Mouse (Mus musculus) stomach, postnatal 0 days (tissue): ENCODE results near the gene Dnase1l2. TPM values are rescaled to one million over a fixed set of nuclear protein-coding genes. Genes with fewer than 3 reads are reported as not detected.

Source experiments
- ATAC-seq: fragments of 200-750 bp; cut with Nextera tagmentation; 2 replicates; pipeline ENCODE4 v1.8.0; 2017; ENCODE audit not compliant: low FRiP score, low TSS enrichment
- DNase-seq: peaks from one replicate; pipeline ENCODE4 v3.0.0-alpha.2; 2016; ENCODE audit warnings: low spot score
- H3K27ac ChIP-seq: fragments of 300-500 bp; sonication (generic); replicated peaks from 2 replicates; pipeline ENCODE4 v1.5.1; 2014; ENCODE audit warnings: mild to moderate bottlenecking, control low read depth
- H3K27me3 ChIP-seq: fragments of 300-500 bp; sonication (generic); 2 replicates; pipeline ENCODE4 v1.6.1; 2014; ENCODE audit warnings: low read length; ENCODE audit not compliant: control insufficient read depth, insufficient read depth
- H3K36me3 ChIP-seq: fragments of 300-500 bp; sonication (generic); 2 replicates; pipeline ENCODE4 v1.6.1; 2014; ENCODE audit warnings: low read length, mixed read lengths; ENCODE audit not compliant: control insufficient read depth, insufficient read depth
- H3K4me1 ChIP-seq: fragments of 300-500 bp; sonication (generic); replicated peaks from 2 replicates; pipeline ENCODE4 v1.6.1; 2014; ENCODE audit warnings: antibody characterized with exemption; ENCODE audit not compliant: control insufficient read depth, insufficient read depth
- H3K4me2 ChIP-seq: fragments of 300-500 bp; sonication (generic); replicated peaks from 2 replicates; pipeline ENCODE4 v1.6.1; 2014; ENCODE audit warnings: low read depth, mild to moderate bottlenecking, control low read depth, moderate library complexity
- H3K4me3 ChIP-seq: fragments of 300-500 bp; sonication (generic); 2 replicates; pipeline ENCODE4 v1.5.1; 2014; ENCODE audit warnings: low read depth, low read length, control low read depth
- H3K9ac ChIP-seq: fragments of 300-500 bp; sonication (generic); 2 replicates; pipeline ENCODE4 v1.6.1; 2014; ENCODE audit warnings: mild to moderate bottlenecking, low read length, control low read depth, mixed read lengths
- H3K9me3 ChIP-seq: fragments of 300-500 bp; sonication (generic); 2 replicates; pipeline ENCODE4 v1.6.1; 2016; ENCODE audit warnings: low read length; ENCODE audit not compliant: control insufficient read depth
- CTCF ChIP-seq: IDR thresholded peaks from 2 replicates; pipeline ENCODE4 v1.5.1; 2016; ENCODE audit warnings: antibody characterized with exemption, low read depth, mild to moderate bottlenecking, moderate library complexity
- EP300 ChIP-seq: optimal IDR thresholded peaks from 2 replicates; pipeline ENCODE3; 2016; ENCODE audit warnings: antibody characterized with exemption
- WGBS: fragments of 180-500 bp; shearing (Covaris S2); extraction: QIAGEN DNeasy Blood & Tissue Kit; methylation state at CpG from one replicate; pipeline ENCODE4 v1.1.7; 2014; 5-methylcytosine and 5-hydroxymethylcytosine counted together
- polyA plus RNA-seq: library from polyadenylated mRNA; unstranded; fragments of >200 nt; fragmentation: Nextera tagmentation; extraction: Ambion mirVana; gene quantifications from 2 replicates; pipeline ENCODE4 v1.2.1, GENCODE M21; 2015

The Dnase1l2 gene
- polyA plus RNA-seq, 1 experiment from 2014 or later, result 88.0 TPM

DNA sequence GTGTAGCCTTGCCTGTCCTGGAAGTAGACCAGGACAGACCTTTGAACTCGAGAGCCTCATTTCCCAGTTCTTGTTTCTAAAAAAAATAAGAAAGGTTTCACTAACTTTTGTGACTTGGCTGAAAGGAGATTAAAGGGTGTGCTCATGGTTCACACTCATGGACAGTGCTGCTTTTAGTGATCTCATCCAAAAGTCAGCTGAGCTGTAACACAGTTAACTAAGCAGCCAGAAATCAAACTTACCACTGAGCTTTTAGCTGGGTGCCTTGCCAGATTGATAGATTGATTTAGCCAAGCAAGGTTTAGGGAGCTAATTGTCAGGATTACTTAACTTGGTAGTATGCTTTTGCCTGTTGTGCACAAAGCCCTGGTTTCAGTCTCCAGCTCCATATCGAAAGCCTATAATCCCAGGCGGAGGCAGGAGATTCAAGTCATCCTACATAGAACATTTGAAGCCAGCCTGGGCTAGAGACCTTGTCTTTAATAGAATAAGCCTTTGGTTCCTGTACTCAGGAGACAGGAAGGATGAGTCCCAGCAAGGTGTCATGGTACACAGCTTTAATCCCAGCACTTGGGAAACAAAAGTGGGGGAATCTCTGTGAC lies 26.8 kb downstream of the Dnase1l2 start:
- Histone ChIP-seq H3K27ac (no peak overlapping the region), H3K27me3 (no peaks in the 10 kb centered on the region), H3K9ac (peak overlapping the region; percentile 95), H3K4me1 (no peaks in the 10 kb centered on the region), H3K4me3 (peak overlapping the region; percentile 95; the same call in 1 of the 2 replicates), H3K4me2 (peak overlapping the region; percentile 78), H3K9me3 (no peaks in the 10 kb centered on the region), H3K36me3 (peaks cover 15% of the 10 kb centered on the region)
- no peak for ATAC-seq
- no peak for DNase-seq
- TF ChIP-seq EP300 (no peak), CTCF (no peak)
- WGBS, result 71% methylated on average over 3 of the region's 3 CpGs

DNA sequence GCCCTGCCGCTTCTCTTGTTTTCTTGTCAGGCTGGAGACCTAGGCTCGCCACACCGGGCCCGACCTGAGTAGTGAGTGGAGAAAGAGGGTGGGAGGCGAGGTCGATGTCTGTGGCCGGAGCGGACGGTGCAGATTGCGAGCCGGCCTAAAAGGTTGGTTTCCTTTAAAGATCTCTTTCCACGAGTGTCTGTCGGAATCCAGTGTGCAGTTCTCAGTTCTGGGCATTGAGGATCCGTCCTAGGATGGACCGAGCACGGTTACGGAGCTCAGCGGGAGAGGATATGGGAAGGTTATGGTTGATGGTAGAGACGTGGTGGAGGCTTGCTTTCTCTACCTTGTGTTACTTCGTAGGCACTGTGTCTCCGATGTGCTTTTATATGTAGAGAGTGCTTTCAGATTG lies 27.9 kb downstream of the Dnase1l2 start:
- H3K4me2 ChIP-seq, result peak overlapping the region; percentile 78
- H3K36me3 ChIP-seq, result peaks cover 10% of the 10 kb centered on the region
- under 1% methylated on average over 21 of the region's 21 CpGs for WGBS
- H3K9me3 ChIP-seq, result no peaks in the 10 kb centered on the region
- DNase-seq (no peak), ATAC-seq (peak; percentile 6; the same call in 1 of the 2 replicates)
- H3K9ac ChIP-seq, result peak overlapping the region; percentile 95
- H3K4me3 ChIP-seq, result peak overlapping the region; percentile 95
- peak overlapping the region; percentile 96 for H3K27ac ChIP-seq
- H3K4me1 ChIP-seq, result no peaks in the 10 kb centered on the region
- no peak for TF ChIP-seq EP300
- no peak for TF ChIP-seq CTCF
- no peaks in the 10 kb centered on the region for H3K27me3 ChIP-seq

GRCm38 (mm10) chr17:24414230-24414976 lies 28.5 kb downstream of the Dnase1l2 start, which contains the start of gene Rnps1:
TSS of gene Rnps1 (plus strand) at chr17:24414565.
- Histone ChIP-seq H3K36me3 (peaks cover 9% of the 10 kb centered on the region), H3K4me3 (peak within 1 kb of the TSS; percentile 95), H3K9me3 (no peaks in the 10 kb centered on the region), H3K27ac (peak within 1 kb of the TSS; percentile 96), H3K4me1 (no peaks in the 10 kb centered on the region), H3K4me2 (peak within 1 kb of the TSS; percentile 78), H3K27me3 (no peaks in the 10 kb centered on the region), H3K9ac (peak within 1 kb of the TSS; percentile 95)
- DNase-seq, result peak; percentile 100
- peak; percentile 95 for ATAC-seq
- under 1% methylated on average over 64 of the region's 64 CpGs for WGBS
- TF ChIP-seq EP300 (no peak), CTCF (peak; percentile 42)

DNA sequence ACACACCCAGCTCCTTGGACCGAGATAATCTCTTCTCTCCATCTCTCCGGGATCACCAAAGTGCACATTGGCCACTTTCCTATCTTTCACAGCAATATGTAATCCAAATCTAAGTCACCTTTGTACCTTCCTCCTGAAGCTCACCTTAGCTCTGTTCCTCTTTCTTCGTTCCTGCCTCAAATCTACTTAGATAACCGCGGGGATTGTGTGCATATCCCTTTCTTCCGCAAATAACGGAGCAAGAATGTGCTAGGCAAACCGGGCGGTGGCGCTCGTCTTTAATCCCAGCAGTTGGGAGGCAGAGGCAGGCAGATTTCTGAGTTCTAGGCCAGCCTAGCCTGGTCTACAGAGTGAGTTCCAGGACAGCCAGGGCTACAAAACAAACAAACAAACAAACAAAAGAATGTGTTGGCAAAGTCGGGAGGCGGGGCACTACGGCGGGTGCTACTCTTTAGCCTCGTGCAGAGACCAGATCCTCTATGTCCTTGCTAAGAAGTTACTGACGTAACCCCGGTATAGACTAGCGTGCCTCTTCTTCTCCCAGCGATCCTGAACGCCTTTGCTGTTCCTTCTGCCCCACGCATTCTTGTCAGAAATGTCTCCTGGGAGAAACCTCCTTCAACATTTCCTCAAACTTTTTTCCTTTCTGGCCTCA lies 29.2 kb downstream of the Dnase1l2 start:
- Histone ChIP-seq H3K27ac (peak overlapping the region; percentile 92), H3K4me2 (peak overlapping the region; percentile 76), H3K4me1 (no peaks in the 10 kb centered on the region), H3K36me3 (peaks cover 12% of the 10 kb centered on the region), H3K4me3 (peak overlapping the region; percentile 95), H3K9me3 (no peaks in the 10 kb centered on the region), H3K9ac (peak overlapping the region; percentile 69), H3K27me3 (no peaks in the 10 kb centered on the region)
- peak; percentile 55 for TF ChIP-seq CTCF
- no peak for TF ChIP-seq EP300
- DNase-seq (peak; percentile 51), ATAC-seq (peak; percentile 11; the same call in 1 of the 2 replicates)
- WGBS, result 26% methylated on average over 22 of the region's 22 CpGs

- Histone ChIP-seq H3K4me2 (no peak overlapping the region), H3K36me3 (peaks cover 19% of the 10 kb centered on the region), H3K4me3 (no peak overlapping the region), H3K27ac (no peak overlapping the region), H3K9me3 (no peaks in the 10 kb centered on the region), H3K27me3 (no peaks in the 10 kb centered on the region), H3K4me1 (no peaks in the 10 kb centered on the region), H3K9ac (no peak overlapping the region)
- TF ChIP-seq CTCF (no peak), EP300 (no peak)
- ATAC-seq, result no peak
- no peak for DNase-seq
- WGBS, result 83% methylated on average over 12 of the region's 12 CpGs
Observed at GRCm38 (mm10) chr17:24407116-24407803, 35.6 kb downstream of the Dnase1l2 start.
